Mouse (Mus musculus) heart, adult 2 months (tissue): ENCODE measurements at regions not wholly inside any gene's neighbourhood (a gene's known extent, or its start where the extent isn't known, plus 50 kb on each side); places are given as distances from the start of the nearest gene placed in this dataset.

Experiments
- DNase-seq, 2 experiments: peaks; one replicate each; pipeline ENCODE4 v3.0.0; 2021
- H3K27ac ChIP-seq: fragments of 200-600 bp; 2 replicates; pipeline ENCODE4 v1.8.1; 2022
- H3K27me3 ChIP-seq: fragments of 200-500 bp; 2 replicates; pipeline ENCODE4 v1.6.1; 2012; ENCODE audit warnings: mild to moderate bottlenecking, low read length, inconsistent platforms, mixed read lengths; ENCODE audit not compliant: control insufficient read depth, insufficient read depth
- H3K36me3 ChIP-seq: fragments of 200-500 bp; 2 replicates; pipeline ENCODE4 v1.6.1; 2012; ENCODE audit warnings: low read length, inconsistent platforms; ENCODE audit not compliant: control insufficient read depth, insufficient read depth
- H3K4me1 ChIP-seq: fragments of 200-500 bp; 2 replicates; pipeline ENCODE4 v1.6.1; 2011; ENCODE audit warnings: low read length; ENCODE audit not compliant: control insufficient read depth, insufficient read depth
- H3K4me3 ChIP-seq: fragments of 200-600 bp; 2 replicates; pipeline ENCODE4 v1.8.1; 2022
- H3K79me2 ChIP-seq: fragments of 200-500 bp; replicated peaks from 2 replicates; pipeline ENCODE4 v1.6.1; 2012; ENCODE audit warnings: mild to moderate bottlenecking, inconsistent platforms, low read length, moderate library complexity, mixed read lengths; ENCODE audit not compliant: control insufficient read depth, insufficient read depth
- H3K9ac ChIP-seq: fragments of 200-500 bp; 2 replicates; pipeline ENCODE4 v1.6.1; 2012; ENCODE audit warnings: low read depth, mild to moderate bottlenecking, control low read depth, inconsistent platforms, low read length, mixed read lengths
- CTCF ChIP-seq: fragments of 200-600 bp; IDR thresholded peaks from 2 replicates; pipeline ENCODE4 v1.8.1; 2022; ENCODE audit warnings: antibody characterized with exemption, mild to moderate bottlenecking, moderate library complexity
- EP300 ChIP-seq: fragments of 200-500 bp; IDR thresholded peaks from 2 replicates; pipeline ENCODE4 v1.6.1; 2011; ENCODE audit warnings: low read depth, low read length, control low read depth; ENCODE audit not compliant: insufficient read depth
- POLR2A ChIP-seq: fragments of 200-500 bp; IDR thresholded peaks from 2 replicates; pipeline ENCODE4 v1.6.1; 2011; ENCODE audit warnings: mild to moderate bottlenecking, low read depth, low read length, control low read depth; ENCODE audit not compliant: insufficient read depth
- WGBS: fragments of 180-500 bp; shearing (Covaris S2); methylation state at CpG from one replicate; pipeline ENCODE4 v1.1.7; 2018; 5-methylcytosine and 5-hydroxymethylcytosine counted together
- intact Hi-C: fragments of 180-260 bp; cut with DNase I; formaldehyde crosslinking; loops from one replicate; pipeline ENCODE4 v1.15.1; 2025

DNA sequence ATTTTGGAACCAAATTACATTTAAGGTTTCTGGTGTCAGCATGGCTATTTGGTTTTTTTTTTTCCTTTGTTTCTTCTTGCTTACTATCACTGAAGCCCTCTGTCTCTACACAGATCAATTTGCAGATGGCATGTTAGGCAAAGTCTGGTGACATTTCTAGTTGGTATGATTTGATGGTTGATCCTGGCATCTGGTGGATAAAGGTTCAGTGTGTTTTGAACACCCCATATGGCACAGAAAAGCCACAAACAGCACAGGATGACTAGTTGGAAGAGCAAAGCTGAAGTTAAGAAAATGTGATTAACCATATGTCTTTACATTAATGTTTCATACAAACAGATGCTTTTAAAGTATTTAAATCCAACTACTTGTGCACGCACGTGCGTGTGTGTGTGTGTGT is 137.6 kb downstream of the Alx1 start:
- no peaks in the 10 kb centered on the region for H3K36me3 ChIP-seq
- H3K27me3 ChIP-seq: no peaks in the 10 kb centered on the region
- TF ChIP-seq POLR2A: no peak
- no peak for TF ChIP-seq CTCF
- no peak for TF ChIP-seq EP300
- H3K9ac ChIP-seq: no peak overlapping the region
- no peaks in the 10 kb centered on the region for H3K4me1 ChIP-seq
- H3K79me2 ChIP-seq: no peaks in the 10 kb centered on the region
- H3K27ac ChIP-seq: no peak overlapping the region
- 86% methylated on average over 3 of the region's 3 CpGs for WGBS
- no peak for DNase-seq
- intact Hi-C loops: no loop called here
- H3K4me3 ChIP-seq: no peak overlapping the region

DNA sequence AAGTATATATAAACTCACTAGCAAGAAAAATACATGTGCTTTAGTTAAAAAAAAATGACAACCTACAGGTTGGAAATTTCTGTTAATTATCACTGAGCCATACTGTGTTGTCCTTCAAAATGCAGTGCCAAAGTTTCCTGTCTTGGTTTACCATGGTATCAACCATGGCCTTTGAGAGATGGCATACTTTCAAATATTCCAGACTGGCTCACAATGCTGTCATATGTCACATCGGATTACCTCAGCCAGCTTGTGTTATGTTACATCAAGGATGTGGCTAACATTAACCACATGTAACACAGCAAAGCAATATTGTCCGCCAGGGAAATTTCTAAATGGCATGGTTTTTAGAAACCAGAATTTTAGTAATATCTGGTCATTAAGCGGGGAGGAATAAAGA is 140.3 kb downstream of the Alx1 start:
- no peaks in the 10 kb centered on the region for H3K36me3 ChIP-seq
- no peak for DNase-seq
- TF ChIP-seq CTCF (no peak), POLR2A (no peak), EP300 (no peak)
- no peak overlapping the region for H3K4me3 ChIP-seq
- no peaks in the 10 kb centered on the region for H3K27me3 ChIP-seq
- no peak overlapping the region for H3K9ac ChIP-seq
- 70% methylated on average over 3 of the region's 3 CpGs for whole genome bisulfite sequencing
- no peak overlapping the region for H3K27ac ChIP-seq
- H3K4me1 ChIP-seq: no peaks in the 10 kb centered on the region
- intact Hi-C loops: no loop called here
- H3K79me2 ChIP-seq: no peaks in the 10 kb centered on the region

DNA sequence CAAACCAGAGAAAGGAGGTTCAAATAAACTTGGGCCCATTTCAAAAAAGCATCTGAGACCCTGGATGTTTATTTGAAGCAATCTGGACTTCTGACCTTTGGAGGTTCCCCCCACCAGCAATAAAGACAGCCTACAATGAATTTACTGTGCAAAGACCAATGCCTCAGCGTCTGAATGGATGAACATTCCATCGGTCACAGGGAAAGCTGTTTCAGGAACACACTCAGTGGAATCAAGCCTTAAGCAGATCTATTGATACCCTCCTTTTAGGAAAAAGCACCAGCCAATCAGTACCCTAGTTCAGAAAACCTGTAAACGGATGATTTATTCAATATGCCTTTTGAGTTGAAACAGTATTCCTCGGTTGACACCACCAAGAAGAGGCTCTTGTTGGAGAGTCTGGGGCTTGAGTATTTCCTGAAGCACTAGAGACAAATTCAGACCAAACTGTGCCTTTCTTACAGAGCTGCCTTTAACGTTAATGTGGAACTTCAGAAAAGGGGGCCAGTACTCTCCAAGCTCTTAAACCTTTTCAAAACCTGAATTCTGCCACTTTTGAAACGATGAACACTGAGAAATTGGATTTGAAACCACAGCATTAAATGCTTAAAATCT is 148.1 kb downstream of the Alx1 start:
- H3K9ac ChIP-seq: no peak overlapping the region
- no peak overlapping the region for H3K4me3 ChIP-seq
- H3K27me3 ChIP-seq: no peaks in the 10 kb centered on the region
- WGBS: 71% methylated on average over 6 of the region's 6 CpGs
- no peak for TF ChIP-seq CTCF
- TF ChIP-seq EP300: no peak
- no peak for TF ChIP-seq POLR2A
- no peaks in the 10 kb centered on the region for H3K36me3 ChIP-seq
- H3K4me1 ChIP-seq: no peaks in the 10 kb centered on the region
- no peak overlapping the region for H3K27ac ChIP-seq
- no peaks in the 10 kb centered on the region for H3K79me2 ChIP-seq
- intact Hi-C loops: no loop called here
- DNase-seq: no peak

DNA sequence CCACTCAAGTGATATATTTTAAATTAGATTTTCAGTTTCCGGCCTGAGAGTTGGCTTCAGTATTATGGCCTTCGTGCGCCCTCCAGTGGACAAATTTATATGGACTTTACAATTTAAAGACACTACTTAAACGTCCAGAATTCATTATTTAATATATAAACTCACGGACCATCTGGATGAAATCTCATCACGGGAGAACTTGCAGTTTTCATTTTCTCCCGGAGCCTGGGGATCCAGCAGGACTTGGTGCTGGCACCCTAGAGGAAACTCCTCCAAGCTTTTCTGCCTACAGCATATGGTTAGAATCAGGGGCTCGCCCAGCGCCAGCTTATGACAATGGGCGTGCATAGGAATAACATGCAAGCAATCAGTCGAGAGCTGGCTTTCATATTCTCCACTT is 152.0 kb downstream of the Alx1 start:
- intact Hi-C loops: no loop called here
- H3K4me1 ChIP-seq: no peaks in the 10 kb centered on the region
- no peaks in the 10 kb centered on the region for H3K27me3 ChIP-seq
- no peak overlapping the region for H3K9ac ChIP-seq
- no peak overlapping the region for H3K27ac ChIP-seq
- H3K79me2 ChIP-seq: no peaks in the 10 kb centered on the region
- no peaks in the 10 kb centered on the region for H3K36me3 ChIP-seq
- no peak for TF ChIP-seq POLR2A
- TF ChIP-seq EP300: no peak
- TF ChIP-seq CTCF: peak; percentile 76
- no peak for DNase-seq
- H3K4me3 ChIP-seq: no peak overlapping the region
- 30% methylated on average over 11 of the region's 11 CpGs for WGBS

DNA sequence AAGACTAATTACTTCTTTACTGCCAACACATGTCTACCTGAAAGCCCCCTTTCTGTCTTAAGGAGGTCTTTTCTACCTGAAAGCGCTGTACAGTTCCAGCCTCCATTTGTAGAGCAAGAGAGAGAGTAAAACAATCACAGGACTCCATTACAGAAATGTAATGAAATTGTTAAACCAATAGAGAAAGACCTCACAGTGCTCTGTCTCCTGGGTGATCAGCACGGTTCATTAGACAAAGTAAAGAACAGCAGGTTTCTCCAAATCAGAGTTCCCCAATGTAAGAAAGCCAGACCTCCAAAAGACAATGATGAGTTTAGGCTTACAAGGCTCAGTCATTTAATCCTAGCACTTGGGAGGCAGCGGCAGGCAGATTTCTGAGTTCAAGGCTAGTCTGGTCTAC is 153.1 kb downstream of the Alx1 start:
- no peaks in the 10 kb centered on the region for H3K36me3 ChIP-seq
- WGBS: 81% methylated on average over 3 of the region's 3 CpGs
- H3K4me1 ChIP-seq: no peaks in the 10 kb centered on the region
- H3K9ac ChIP-seq: no peak overlapping the region
- H3K79me2 ChIP-seq: no peaks in the 10 kb centered on the region
- no peak overlapping the region for H3K27ac ChIP-seq
- H3K27me3 ChIP-seq: no peaks in the 10 kb centered on the region
- no peak for DNase-seq
- intact Hi-C loops: loop anchor here (2.0 kb wide), 1 partner anchor 426 kb away; no protein-coding TSS in a partner anchor
- H3K4me3 ChIP-seq: no peak overlapping the region
- TF ChIP-seq POLR2A: no peak
- TF ChIP-seq EP300: no peak
- TF ChIP-seq CTCF: no peak

DNA sequence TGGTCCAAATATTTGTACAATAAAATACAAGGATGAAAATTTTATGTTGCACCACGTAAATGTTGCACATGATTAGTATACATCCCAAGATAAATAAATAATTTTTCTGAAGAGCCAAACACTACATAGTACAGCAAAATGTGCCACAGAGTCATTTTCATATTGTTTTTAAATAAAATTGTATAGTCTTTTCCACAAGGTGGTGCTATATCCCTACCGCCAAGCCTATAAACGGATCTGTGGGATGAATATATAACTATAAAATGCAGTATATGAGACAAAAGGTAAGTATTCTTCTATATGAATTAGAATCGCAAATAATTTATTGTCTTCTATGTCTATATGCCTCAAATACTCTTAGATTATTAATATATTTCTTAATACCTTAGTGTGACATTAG is 163.1 kb downstream of the Alx1 start:
- Histone ChIP-seq H3K36me3 (no peaks in the 10 kb centered on the region), H3K79me2 (no peaks in the 10 kb centered on the region), H3K27me3 (no peaks in the 10 kb centered on the region), H3K4me1 (no peaks in the 10 kb centered on the region), H3K9ac (no peak overlapping the region), H3K4me3 (no peak overlapping the region), H3K27ac (no peak overlapping the region)
- DNase-seq: no peak
- intact Hi-C loops: loop anchor here (2.0 kb wide), 1 partner anchor 328 kb away; no protein-coding TSS in a partner anchor
- TF ChIP-seq CTCF (peak; percentile 70), POLR2A (no peak)
- 20% methylated on average over 4 of the region's 4 CpGs for WGBS
